Comparison of ENCODE assay signal across 8 mouse cellular contexts in genomic region chr17:26951952-26952877, GRCm38 (mm10). TPM values are rescaled to one million over a fixed set of nuclear protein-coding genes. Genes with fewer than 3 reads are reported as not detected.
DNase-seq lines count a peak whose midpoint lies in the region; ATAC-seq and TF ChIP-seq lines count a peak whose summit lies in the region.

No protein-coding gene starts in this region.

- H3K27ac ChIP-seq in left cerebral cortex, adult 2 months = peak overlapping the region; percentile 85
- H3K27ac ChIP-seq in embryonic facial prominence, embryonic 15.5 days (replicated peaks) = no peak overlapping the region
- H3K27ac ChIP-seq in hindbrain, postnatal 0 days = peak overlapping the region; percentile 46; the same call in 1 of the 2 replicates
- H3K27ac ChIP-seq in neural tube, embryonic 12.5 days = no peak overlapping the region; the same call in 1 of the 2 replicates

- peaks cover 60% of the 10 kb centered on the region for H3K4me1 ChIP-seq in embryonic facial prominence, embryonic 15.5 days
- H3K4me1 ChIP-seq in hindbrain, postnatal 0 days (ENCODE audit: insufficient read depth, low read length) = peaks cover 35% of the 10 kb centered on the region
- peaks cover 67% of the 10 kb centered on the region for H3K4me1 ChIP-seq in neural tube, embryonic 12.5 days

- DNase-seq in left cerebral cortex, adult 2 months (ENCODE audit: extremely low spot score in 1 of 2, low spot score in 2 of 2) = no peak
- DNase-seq in left cerebral cortex, adult 9 months (ENCODE audit: low spot score in 2 of 2) = no peak
- DNase-seq in hindbrain, postnatal 0 days (ENCODE audit: low spot score) = no peak
- DNase-seq in gastrocnemius, postnatal 25 days = no peak
- DNase-seq in kidney, adult 11 months = no peak

- H3K36me3 ChIP-seq in embryonic facial prominence, embryonic 15.5 days = peaks cover 21% of the 10 kb centered on the region
- H3K36me3 ChIP-seq in hindbrain, postnatal 0 days (ENCODE audit: insufficient read depth, low read length) = peaks cover 24% of the 10 kb centered on the region
- peaks cover 25% of the 10 kb centered on the region for H3K36me3 ChIP-seq in neural tube, embryonic 12.5 days

- H3K4me3 ChIP-seq in left cerebral cortex, adult 2 months = peak overlapping the region; percentile 57
- peak overlapping the region; percentile 39 for H3K4me3 ChIP-seq in embryonic facial prominence, embryonic 15.5 days (replicated peaks)
- H3K4me3 ChIP-seq in hindbrain, postnatal 0 days (ENCODE audit: low read length) = peak overlapping the region; percentile 35
- peak overlapping the region; percentile 40 for H3K4me3 ChIP-seq in neural tube, embryonic 12.5 days

- no peaks in the 10 kb centered on the region for H3K9me3 ChIP-seq in embryonic facial prominence, embryonic 15.5 days (replicated peaks)
- H3K9me3 ChIP-seq in hindbrain, postnatal 0 days (ENCODE audit: low read length) = no peaks in the 10 kb centered on the region
- no peaks in the 10 kb centered on the region for H3K9me3 ChIP-seq in neural tube, embryonic 12.5 days

- peak overlapping the region; percentile 59 for H3K4me2 ChIP-seq in embryonic facial prominence, embryonic 15.5 days (replicated peaks)
- H3K4me2 ChIP-seq in hindbrain, postnatal 0 days (ENCODE audit: low read depth, low read length) = peak overlapping the region; percentile 89
- peak overlapping the region; percentile 100 for H3K4me2 ChIP-seq in neural tube, embryonic 12.5 days (replicated peaks)

- no peak for ATAC-seq in embryonic facial prominence, embryonic 15.5 days (ENCODE audit: insufficient number of reproducible peaks, low FRiP score, low TSS enrichment, low read depth)
- no peak for ATAC-seq in hindbrain, postnatal 0 days
- peak; percentile 23 for ATAC-seq in neural tube, embryonic 12.5 days (ENCODE audit: low FRiP score, low read depth)
- no peak for ATAC-seq in frontal cortex, adult (ENCODE audit: low TSS enrichment)

- H3K9ac ChIP-seq in embryonic facial prominence, embryonic 15.5 days = peak overlapping the region; percentile 21
- H3K9ac ChIP-seq in hindbrain, postnatal 0 days (replicated peaks; ENCODE audit: low read length) = peak overlapping the region; percentile 43
- H3K9ac ChIP-seq in neural tube, embryonic 12.5 days = peak overlapping the region; percentile 65

- 8% methylated on average over 23 of the region's 23 CpGs for WGBS in embryonic facial prominence, embryonic 15.5 days
- 8% methylated on average over 22 of the region's 23 CpGs for WGBS in hindbrain, postnatal 0 days
- WGBS in neural tube, embryonic 12.5 days = 4% methylated on average over 23 of the region's 23 CpGs

- no peak for TF ChIP-seq CTCF in left cerebral cortex, adult 2 months (IDR thresholded peaks at IDR 0.05)
- no peak for TF ChIP-seq CTCF in hindbrain, postnatal 0 days (IDR thresholded peaks at IDR 0.05; ENCODE audit: low read depth)

- intact Hi-C loops in left cerebral cortex, adult 2 months (cut with DNase I) = loop anchor here (2.0 kb wide), 1 partner anchor 17 kb away; no protein-coding TSS in a partner anchor

- H3K27me3 ChIP-seq in embryonic facial prominence, embryonic 15.5 days = no peaks in the 10 kb centered on the region
- no peaks in the 10 kb centered on the region for H3K27me3 ChIP-seq in hindbrain, postnatal 0 days (ENCODE audit: insufficient read depth, low read length)
- peaks cover 6% of the 10 kb centered on the region; the same call in 1 of the 2 replicates for H3K27me3 ChIP-seq in neural tube, embryonic 12.5 days (replicated peaks)

RNA-seq across cellular contexts. Expression of gene Syngap1, which starts 11.2 kb away (rescaled TPM):
- 100 to 1,000 TPM; 452 to 471 TPM for total RNA-seq in left cerebral cortex, adult 2 months (2021)
- polyA plus RNA-seq in embryonic facial prominence, embryonic 15.5 days (2015; fragmentation: Nextera tagmentation; extraction: Ambion mirVana) = 2.2 and 3.2 TPM in 2 replicates
- total RNA-seq in hindbrain, postnatal 0 days (2014; rRNA removed) = 53.4 and 74.2 TPM in 2 replicates
- polyA plus RNA-seq in hindbrain, postnatal 0 days (2015; fragmentation: Nextera tagmentation; extraction: Ambion mirVana) = 4.4 and 5.3 TPM in 2 replicates
- polyA plus RNA-seq in neural tube, embryonic 12.5 days (2016; fragmentation: Nextera tagmentation; extraction: Ambion mirVana) = 2.6 and 3.5 TPM in 2 replicates
- 1 to 10 TPM; 2.7 to 4.7 TPM for total RNA-seq in gastrocnemius, postnatal 25 days (2021)

RNA-seq across cellular contexts. Expression of gene Cuta, which starts 12.8 kb away (rescaled TPM):
- total RNA-seq in left cerebral cortex, adult 2 months (2021) = 100 to 1,000 TPM; 103 to 110 TPM
- 172 and 180 TPM in 2 replicates for polyA plus RNA-seq in embryonic facial prominence, embryonic 15.5 days (2015; fragmentation: Nextera tagmentation; extraction: Ambion mirVana)
- 59.0 and 63.8 TPM in 2 replicates for total RNA-seq in hindbrain, postnatal 0 days (2014; rRNA removed)
- 149 and 152 TPM in 2 replicates for polyA plus RNA-seq in hindbrain, postnatal 0 days (2015; fragmentation: Nextera tagmentation; extraction: Ambion mirVana)
- 151 and 153 TPM in 2 replicates for polyA plus RNA-seq in neural tube, embryonic 12.5 days (2016; fragmentation: Nextera tagmentation; extraction: Ambion mirVana)
- total RNA-seq in gastrocnemius, postnatal 25 days (2021) = 10 to 100 TPM; 83.7 to 87.0 TPM

RNA-seq across cellular contexts. Expression of gene Phf1, which starts 19.4 kb away (rescaled TPM):
- 10 to 100 TPM; 33.8 to 39.5 TPM for total RNA-seq in left cerebral cortex, adult 2 months (2021)
- 13.6 and 17.4 TPM in 2 replicates for polyA plus RNA-seq in embryonic facial prominence, embryonic 15.5 days (2015; fragmentation: Nextera tagmentation; extraction: Ambion mirVana)
- total RNA-seq in hindbrain, postnatal 0 days (2014; rRNA removed) = 45.7 and 49.5 TPM in 2 replicates
- 30.0 and 30.8 TPM in 2 replicates for polyA plus RNA-seq in hindbrain, postnatal 0 days (2015; fragmentation: Nextera tagmentation; extraction: Ambion mirVana)
- 14.5 and 15.9 TPM in 2 replicates for polyA plus RNA-seq in neural tube, embryonic 12.5 days (2016; fragmentation: Nextera tagmentation; extraction: Ambion mirVana)
- 1 to 10 TPM; 5.1 to 5.9 TPM for total RNA-seq in gastrocnemius, postnatal 25 days (2021)

RNA-seq across cellular contexts. Expression of gene Zbtb9, which starts 20.8 kb away (rescaled TPM):
- 10 to 100 TPM; 16.3 to 18.3 TPM for total RNA-seq in left cerebral cortex, adult 2 months (2021)
- polyA plus RNA-seq in embryonic facial prominence, embryonic 15.5 days (2015; fragmentation: Nextera tagmentation; extraction: Ambion mirVana) = 13.8 and 15.6 TPM in 2 replicates
- 21.4 and 22.7 TPM in 2 replicates for total RNA-seq in hindbrain, postnatal 0 days (2014; rRNA removed)
- 6.6 and 7.8 TPM in 2 replicates for polyA plus RNA-seq in hindbrain, postnatal 0 days (2015; fragmentation: Nextera tagmentation; extraction: Ambion mirVana)
- 17.6 and 19.4 TPM in 2 replicates for polyA plus RNA-seq in neural tube, embryonic 12.5 days (2016; fragmentation: Nextera tagmentation; extraction: Ambion mirVana)
- under 1 TPM; 0.43 to 0.92 TPM for total RNA-seq in gastrocnemius, postnatal 25 days (2021)

RNA-seq across cellular contexts. Expression of gene Kifc5b, which starts 35.3 kb away (rescaled TPM):
- total RNA-seq in left cerebral cortex, adult 2 months (2021) = 1 to 10 TPM; 3.3 to 4.6 TPM
- polyA plus RNA-seq in embryonic facial prominence, embryonic 15.5 days (2015; fragmentation: Nextera tagmentation; extraction: Ambion mirVana) = 6.5 and 7.4 TPM in 2 replicates
- total RNA-seq in hindbrain, postnatal 0 days (2014; rRNA removed) = 1.6 and 4.7 TPM in 2 replicates
- 3.2 TPM in 2 replicates for polyA plus RNA-seq in hindbrain, postnatal 0 days (2015; fragmentation: Nextera tagmentation; extraction: Ambion mirVana)
- 6.0 and 7.0 TPM in 2 replicates for polyA plus RNA-seq in neural tube, embryonic 12.5 days (2016; fragmentation: Nextera tagmentation; extraction: Ambion mirVana)
- total RNA-seq in gastrocnemius, postnatal 25 days (2021) = under 1 TPM; 0.31 to 0.56 TPM

Comparison
In these comparisons a context has a peak if more than half of its experiments do, and no peak if none do; other contexts are left out.
1. H3K27ac ChIP-seq: peak in left cerebral cortex, adult 2 months (single experiment) and hindbrain, postnatal 0 days (single experiment); none in embryonic facial prominence, embryonic 15.5 days (single experiment) and neural tube, embryonic 12.5 days (single experiment).
2. Peak in every context shown above with its lines, with median percentiles within 50 percentile points of each other: H3K4me3 ChIP-seq, H3K4me2 ChIP-seq and H3K9ac ChIP-seq.